Mouse (Mus musculus) forebrain, embryonic 14.5 days (tissue): ENCODE measurements around the gene Asxl2. TPM values are rescaled to one million over a fixed set of nuclear protein-coding genes. Genes with fewer than 3 reads are reported as not detected.

Source experiments
- ATAC-seq: fragments of 200-750 bp; cut with Nextera tagmentation; 2 replicates; pipeline ENCODE4 v1.8.0; 2017; ENCODE audit warnings: mild to moderate bottlenecking, moderate library complexity
- DNase-seq: peaks from one replicate; pipeline ENCODE4 v3.0.0-alpha.2; 2015; ENCODE audit warnings: low spot score
- H3K27ac ChIP-seq: fragments of 300-500 bp; sonication (generic); 2 replicates; pipeline ENCODE4 v1.5.1; 2014; ENCODE audit warnings: low read depth, mild to moderate bottlenecking, control low read depth, low read length, moderate library complexity
- H3K27me3 ChIP-seq: fragments of 300-500 bp; sonication (generic); replicated peaks from 2 replicates; pipeline ENCODE4 v1.6.1; 2014; ENCODE audit warnings: low read length, control low read depth, mixed read lengths; ENCODE audit not compliant: control insufficient read depth, insufficient read depth
- H3K36me3 ChIP-seq: fragments of 300-500 bp; sonication (generic); 2 replicates; pipeline ENCODE4 v1.6.1; 2014; ENCODE audit warnings: low read length, control low read depth; ENCODE audit not compliant: control insufficient read depth, insufficient read depth
- H3K4me1 ChIP-seq: fragments of 300-500 bp; sonication (generic); 2 replicates; pipeline ENCODE4 v1.6.1; 2014; ENCODE audit warnings: antibody characterized with exemption, low read length, control low read depth; ENCODE audit not compliant: control insufficient read depth, insufficient read depth
- H3K4me2 ChIP-seq: fragments of 300-500 bp; sonication (generic); 2 replicates; pipeline ENCODE4 v1.6.1; 2014; ENCODE audit warnings: mild to moderate bottlenecking, control low read depth, low read length
- H3K4me3 ChIP-seq: fragments of 300-500 bp; sonication (generic); 2 replicates; pipeline ENCODE4 v1.5.1; 2014; ENCODE audit warnings: low read depth, low read length, control low read depth
- H3K9ac ChIP-seq: fragments of 300-500 bp; sonication (generic); 2 replicates; pipeline ENCODE4 v1.6.1; 2014; ENCODE audit warnings: mild to moderate bottlenecking, low read length, control low read depth, moderate library complexity
- H3K9me3 ChIP-seq: fragments of 300-500 bp; sonication (generic); replicated peaks from 2 replicates; pipeline ENCODE4 v1.6.1; 2016; ENCODE audit warnings: low read length, control low read depth, mixed read lengths; ENCODE audit not compliant: control insufficient read depth
- WGBS: fragments of 180-500 bp; shearing (Covaris S2); extraction: QIAGEN DNeasy Blood & Tissue Kit; methylation state at CpG from one replicate; pipeline ENCODE4 v1.1.7; 2014; 5-methylcytosine and 5-hydroxymethylcytosine counted together
- polyA plus RNA-seq: library from polyadenylated mRNA; unstranded; fragments of >200 nt; fragmentation: Nextera tagmentation; extraction: Ambion mirVana; gene quantifications from 2 replicates; pipeline ENCODE4 v1.2.1, GENCODE M21; 2014

Gene Asxl2
- 8.9 and 12.2 TPM in 2 replicates for polyA plus RNA-seq

DNA sequence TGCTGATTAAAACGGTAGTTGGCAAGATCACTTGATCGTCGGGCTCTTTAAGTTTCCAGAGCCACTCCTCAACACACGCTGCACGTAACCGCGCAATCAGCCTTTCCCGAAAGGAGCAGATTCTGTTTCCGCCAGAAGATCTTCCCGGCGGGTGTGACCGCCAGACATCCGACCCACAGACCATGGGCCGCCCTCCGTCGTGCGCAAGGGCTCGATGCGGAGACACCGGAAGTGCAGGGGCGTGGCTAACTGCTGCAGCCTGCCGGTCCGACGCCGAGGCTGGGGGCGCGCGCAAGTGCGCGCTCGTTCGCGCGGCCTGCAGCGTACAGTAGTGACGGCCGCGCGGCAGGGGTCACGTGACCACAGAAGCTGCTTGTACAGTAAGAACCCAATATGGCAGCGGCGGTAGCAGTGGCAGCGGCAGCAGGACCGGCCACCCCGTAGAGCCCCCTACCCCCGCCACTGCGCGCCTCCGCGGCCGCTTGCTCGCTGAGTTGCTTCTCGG lies at the start of gene Asxl2:
Gene Asxl2, plus strand, starts transcription at position 328 of the 505 bp plus-strand sequence.
- DNase-seq (peak; percentile 99), ATAC-seq (peak; percentile 96)
- Histone ChIP-seq H3K4me1 (peaks cover 5% of the 10 kb centered on the region), H3K36me3 (no peaks in the 10 kb centered on the region), H3K4me2 (peak within 1 kb of the TSS; percentile 66), H3K9ac (peak within 1 kb of the TSS; percentile 84), H3K27me3 (no peaks in the 10 kb centered on the region), H3K9me3 (no peaks in the 10 kb centered on the region), H3K4me3 (peak within 1 kb of the TSS; percentile 81), H3K27ac (peak within 1 kb of the TSS; percentile 91)
- WGBS = under 1% methylated on average over 51 of the region's 53 CpGs

DNA sequence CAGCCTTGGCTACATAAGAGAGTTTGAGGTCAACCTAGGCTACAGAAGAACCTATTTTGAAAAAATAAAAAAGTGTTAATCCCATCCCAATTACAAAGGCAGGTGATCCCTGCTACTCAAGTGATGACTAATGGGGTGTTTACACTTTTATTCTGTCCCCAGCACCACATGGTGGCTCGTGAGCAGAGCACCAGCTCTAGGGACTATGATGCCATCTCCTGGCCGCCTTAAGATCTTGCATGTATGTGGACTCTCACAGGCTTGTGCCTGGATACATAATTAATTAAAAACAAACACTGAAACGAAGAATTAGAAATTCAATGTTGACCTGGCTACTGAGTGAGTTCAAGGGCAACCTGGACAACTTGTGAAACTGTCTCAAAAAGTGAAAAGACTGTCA lies 49.5 kb upstream of the Asxl2 start:
- no peaks in the 10 kb centered on the region for H3K27me3 ChIP-seq

DNA sequence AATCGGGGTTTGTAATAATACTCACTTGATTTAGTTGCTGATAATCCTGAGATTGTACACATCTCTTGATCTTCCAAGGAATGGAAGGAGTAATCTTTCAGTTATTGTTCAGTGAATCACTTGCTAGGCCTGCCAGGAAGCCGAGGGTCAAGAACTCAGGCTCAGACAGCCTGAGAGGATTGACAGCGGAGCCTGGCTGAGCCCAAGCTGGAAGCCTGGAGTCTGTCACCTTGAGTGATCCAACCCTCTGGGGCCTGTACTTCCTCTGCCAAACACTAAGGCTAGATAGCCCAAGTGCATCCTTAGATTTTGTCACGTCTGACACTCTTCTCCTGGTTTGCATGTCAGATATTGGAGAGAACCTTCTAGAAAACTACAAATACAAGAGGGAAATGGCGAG lies 48.9 kb upstream of the Asxl2 start:
- no peak for DNase-seq
- Histone ChIP-seq H3K4me3 (no peak overlapping the region), H3K4me2 (no peak overlapping the region), H3K27me3 (no peaks in the 10 kb centered on the region), H3K9ac (no peak overlapping the region), H3K4me1 (peaks cover 5% of the 10 kb centered on the region), H3K27ac (no peak overlapping the region), H3K9me3 (no peaks in the 10 kb centered on the region), H3K36me3 (peaks cover 73% of the 10 kb centered on the region)
- WGBS = 75% methylated on average over 5 of the region's 5 CpGs
- ATAC-seq = no peak

More for the DNA sequence above, 49.5 kb upstream of the Asxl2 start:
- no peak overlapping the region for H3K9ac ChIP-seq
- H3K4me1 ChIP-seq = peaks cover 10% of the 10 kb centered on the region
- H3K4me3 ChIP-seq = no peak overlapping the region
- no peak for DNase-seq
- peaks cover 67% of the 10 kb centered on the region for H3K36me3 ChIP-seq
- H3K4me2 ChIP-seq = no peak overlapping the region
- ATAC-seq = no peak
- H3K27ac ChIP-seq = no peak overlapping the region
- H3K9me3 ChIP-seq = no peaks in the 10 kb centered on the region
- WGBS = 21% methylated on average over 3 of the region's 3 CpGs

DNA sequence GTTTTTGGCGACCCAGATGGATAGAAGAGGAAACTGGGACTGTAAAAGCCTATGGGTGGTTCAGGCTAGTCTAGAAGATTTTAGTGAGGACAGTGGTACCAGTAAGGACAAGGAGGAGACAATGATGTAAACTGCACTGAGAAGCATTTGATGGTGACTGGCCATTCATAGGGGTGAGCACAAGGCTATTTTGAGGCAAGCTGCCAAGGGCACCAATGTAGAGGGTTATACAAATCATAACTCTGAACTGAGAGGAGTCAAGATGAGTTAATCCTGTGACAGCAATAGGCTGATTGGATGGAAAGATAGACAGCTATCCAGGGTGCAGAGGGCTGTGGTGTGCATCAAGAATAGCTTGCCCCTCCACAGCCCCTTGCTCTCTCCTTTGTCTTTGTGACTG lies 41.8 kb upstream of the Asxl2 start:
- Histone ChIP-seq H3K9ac (0 out of 2 replicates have a peak overlapping the region, but pooled peaks have one; percentile 8), H3K27ac (no peak overlapping the region), H3K27me3 (no peaks in the 10 kb centered on the region), H3K9me3 (no peaks in the 10 kb centered on the region), H3K4me2 (no peak overlapping the region), H3K4me1 (peaks cover 6% of the 10 kb centered on the region; the same call in 1 of the 2 replicates), H3K4me3 (no peak overlapping the region), H3K36me3 (peaks cover 67% of the 10 kb centered on the region)
- DNase-seq = no peak
- WGBS = 85% methylated on average over 1 of the region's 1 CpGs
- no peak for ATAC-seq

DNA sequence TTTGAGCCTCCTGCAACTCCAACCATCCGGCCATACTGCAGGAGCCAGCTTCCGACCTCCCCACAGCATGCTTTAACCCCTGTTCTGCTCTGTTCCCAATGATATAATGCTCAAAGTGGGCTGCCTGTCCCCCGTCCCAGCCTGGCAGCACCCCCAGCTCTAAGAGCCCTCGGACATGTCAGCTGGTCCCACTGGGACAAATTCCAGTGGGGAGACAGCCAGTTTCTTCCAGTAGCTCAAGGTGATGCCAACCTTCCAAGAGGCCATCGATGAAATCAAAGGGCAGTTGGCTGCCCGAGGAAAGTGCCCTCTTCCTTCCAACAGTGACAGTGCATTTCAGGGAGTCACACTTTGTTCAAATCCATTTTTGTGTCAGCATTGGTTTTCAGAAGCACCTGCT lies 41.4 kb upstream of the Asxl2 start:
- no peak for DNase-seq
- 76% methylated on average over 6 of the region's 6 CpGs for WGBS
- H3K4me1 ChIP-seq = peaks cover 6% of the 10 kb centered on the region; the same call in 1 of the 2 replicates
- 0 out of 2 replicates have a peak overlapping the region, but pooled peaks have one; percentile 8 for H3K9ac ChIP-seq
- peaks cover 69% of the 10 kb centered on the region for H3K36me3 ChIP-seq
- H3K27me3 ChIP-seq = no peaks in the 10 kb centered on the region
- H3K4me2 ChIP-seq = no peak overlapping the region
- no peaks in the 10 kb centered on the region for H3K9me3 ChIP-seq
- no peak overlapping the region for H3K4me3 ChIP-seq
- no peak overlapping the region for H3K27ac ChIP-seq
- no peak for ATAC-seq

DNA sequence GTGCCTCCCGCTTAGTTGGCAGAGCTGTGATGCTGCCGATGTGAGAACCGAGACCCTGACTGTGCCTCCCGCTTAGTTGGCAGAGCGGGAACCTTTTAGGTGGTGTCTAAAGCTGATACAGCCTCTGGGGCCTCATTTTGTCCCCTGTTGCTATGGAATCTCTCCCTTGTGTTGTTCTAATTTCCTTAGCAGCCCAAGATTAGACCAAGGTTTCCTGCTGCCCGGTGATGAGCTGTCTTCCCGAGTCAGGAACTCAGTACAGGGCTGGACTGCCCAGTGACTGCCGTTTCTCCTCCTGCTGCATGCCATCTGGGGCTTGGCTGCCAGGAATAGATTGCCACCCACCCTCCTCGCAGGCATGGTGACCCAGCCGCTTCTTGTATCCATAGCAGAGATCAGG lies 40.7 kb upstream of the Asxl2 start:
- Histone ChIP-seq H3K4me3 (no peak overlapping the region), H3K27ac (peak overlapping the region; percentile 0; the same call in 1 of the 2 replicates), H3K36me3 (peaks cover 69% of the 10 kb centered on the region), H3K27me3 (no peaks in the 10 kb centered on the region), H3K9me3 (no peaks in the 10 kb centered on the region), H3K4me1 (peaks cover 6% of the 10 kb centered on the region; the same call in 1 of the 2 replicates), H3K4me2 (no peak overlapping the region), H3K9ac (no peak overlapping the region)
- WGBS = 30% methylated on average over 10 of the region's 10 CpGs
- DNase-seq (peak; percentile 18), ATAC-seq (no peak)

DNA sequence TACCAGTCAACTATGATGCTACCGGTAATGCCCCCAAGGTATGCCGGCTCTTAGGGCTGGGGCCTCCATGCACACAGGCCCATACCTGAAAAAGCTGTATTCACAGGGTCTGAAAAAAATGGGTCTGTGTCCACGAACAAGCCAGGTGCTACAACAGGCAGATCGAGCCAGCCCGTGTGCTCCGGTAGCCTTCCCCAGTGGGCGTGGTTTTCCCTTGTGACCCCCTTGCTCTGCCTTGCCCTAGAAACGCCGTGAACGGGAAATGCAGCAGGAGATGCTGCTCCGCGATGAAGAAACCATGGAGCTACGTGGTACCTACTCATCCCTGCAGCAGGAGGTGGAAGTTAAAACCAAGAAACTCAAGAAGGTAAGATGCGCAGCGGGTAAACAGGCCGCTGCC lies 38.8 kb upstream of the Asxl2 start:
- Histone ChIP-seq H3K27ac (no peak overlapping the region), H3K4me1 (peaks cover 6% of the 10 kb centered on the region; the same call in 1 of the 2 replicates), H3K9ac (no peak overlapping the region), H3K4me2 (no peak overlapping the region), H3K27me3 (no peaks in the 10 kb centered on the region), H3K4me3 (no peak overlapping the region), H3K9me3 (no peaks in the 10 kb centered on the region), H3K36me3 (peaks cover 67% of the 10 kb centered on the region)
- WGBS = 96% methylated on average over 16 of the region's 16 CpGs
- ATAC-seq (no peak), DNase-seq (no peak)

DNA sequence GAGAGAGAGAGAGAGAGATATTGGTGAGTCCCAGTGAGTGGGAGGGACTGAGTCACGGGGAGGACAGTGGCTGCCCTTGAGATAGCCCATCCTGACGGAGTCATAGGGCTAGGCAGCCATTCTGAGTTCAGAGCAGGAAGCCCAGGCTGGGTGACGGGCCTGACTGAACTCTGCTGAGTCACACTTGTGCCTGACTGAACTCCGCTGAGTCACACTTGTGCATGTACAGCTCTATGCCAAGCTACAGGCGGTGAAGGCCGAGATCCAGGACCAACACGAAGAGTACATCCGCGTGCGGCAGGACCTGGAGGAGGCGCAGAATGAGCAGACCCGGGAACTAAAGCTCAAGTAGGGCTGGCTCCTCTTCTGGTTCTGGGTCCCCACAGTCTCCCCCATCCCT lies 37.3 kb upstream of the Asxl2 start:
- no peak overlapping the region for H3K4me3 ChIP-seq
- no peak overlapping the region for H3K4me2 ChIP-seq
- ATAC-seq (no peak), DNase-seq (no peak)
- no peak overlapping the region for H3K27ac ChIP-seq
- no peaks in the 10 kb centered on the region for H3K9me3 ChIP-seq
- H3K4me1 ChIP-seq = peaks cover 6% of the 10 kb centered on the region; the same call in 1 of the 2 replicates
- no peak overlapping the region for H3K9ac ChIP-seq
- peaks cover 72% of the 10 kb centered on the region for H3K36me3 ChIP-seq
- no peaks in the 10 kb centered on the region for H3K27me3 ChIP-seq
- WGBS = 89% methylated on average over 12 of the region's 12 CpGs

DNA sequence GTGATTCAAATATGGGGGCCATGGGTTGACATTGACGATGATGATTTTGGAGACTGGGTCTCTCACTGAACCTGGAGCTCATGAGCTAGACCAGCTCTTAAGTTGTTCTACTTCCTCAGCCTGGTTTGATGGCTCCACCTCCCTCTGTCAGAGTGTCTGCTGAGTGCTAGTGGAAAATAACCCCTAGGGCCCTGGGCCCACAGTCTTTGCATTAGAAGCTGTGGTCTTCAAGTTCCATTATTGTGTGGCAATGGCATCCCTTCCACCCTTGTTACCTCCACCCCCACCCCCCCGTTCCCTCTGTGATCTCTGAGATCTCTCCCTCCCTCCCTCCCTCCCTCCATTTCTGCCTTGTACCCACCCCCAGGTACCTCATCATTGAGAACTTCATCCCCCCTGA lies 36.6 kb upstream of the Asxl2 start:
- Histone ChIP-seq H3K36me3 (peaks cover 79% of the 10 kb centered on the region), H3K9me3 (no peaks in the 10 kb centered on the region), H3K27me3 (no peaks in the 10 kb centered on the region), H3K4me2 (no peak overlapping the region), H3K4me1 (peaks cover 6% of the 10 kb centered on the region; the same call in 1 of the 2 replicates), H3K27ac (no peak overlapping the region), H3K9ac (no peak overlapping the region), H3K4me3 (no peak overlapping the region)
- DNase-seq = no peak
- WGBS = 92% methylated on average over 2 of the region's 2 CpGs
- no peak for ATAC-seq
